ENCODE assay signal across 9 mouse cellular contexts in genomic region chr7:132711579-132711978, GRCm38 (mm10).
DNase-seq lines count a peak whose midpoint lies in the region; ATAC-seq and TF ChIP-seq lines count a peak whose summit lies in the region.
"Had no signal": no experiment of that assay in that cellular context is flagged by ENCODE, and none has a peak within 500 bp of the region (broad histone marks: within the 10 kb centered on the region; RNA-seq: fewer than 3 reads in every experiment).

No protein-coding gene starts in this region.

- no peak for TF ChIP-seq CTCF in gastrocnemius, adult 2 months (IDR thresholded peaks at IDR 0.05)
- no peak for TF ChIP-seq CTCF in left cerebral cortex, adult 2 months (IDR thresholded peaks at IDR 0.05)

- ATAC-seq in hindbrain, embryonic 12.5 days (ENCODE audit: low FRiP score): 0 out of 2 replicates have a peak, but pooled peaks have one; percentile 11
- ATAC-seq in midbrain, embryonic 16.5 days: no peak
- no peak for ATAC-seq in granulocyte monocyte progenitor cell, adult 5-6 weeks (replicated peaks; ENCODE audit: poor library complexity, severe bottlenecking)

- H3K27ac ChIP-seq in gastrocnemius, adult 2 months: peak overlapping the region; percentile 91; the same call in 1 of the 2 replicates
- H3K27ac ChIP-seq in left cerebral cortex, adult 2 months: peak overlapping the region; percentile 94
- peak overlapping the region; percentile 52 for H3K27ac ChIP-seq in hindbrain, embryonic 12.5 days
- H3K27ac ChIP-seq in midbrain, embryonic 16.5 days (ENCODE audit: low read length): 0 out of 2 replicates have a peak overlapping the region, but pooled peaks have one; percentile 29
- H3K27ac ChIP-seq: macrophage had no signal

- H3K27me3 ChIP-seq in hindbrain, embryonic 12.5 days: no peaks in the 10 kb centered on the region
- no peaks in the 10 kb centered on the region for H3K27me3 ChIP-seq in midbrain, embryonic 16.5 days (ENCODE audit: control insufficient read depth, insufficient read depth, low read depth, low read length)

- no peak overlapping the region for H3K4me2 ChIP-seq in hindbrain, embryonic 12.5 days (replicated peaks)
- H3K4me2 ChIP-seq in midbrain, embryonic 16.5 days (ENCODE audit: low read length): no peak overlapping the region

- H3K4me1 ChIP-seq in hindbrain, embryonic 12.5 days: peaks cover 36% of the 10 kb centered on the region
- peaks cover 18% of the 10 kb centered on the region for H3K4me1 ChIP-seq in midbrain, embryonic 16.5 days (ENCODE audit: control insufficient read depth, insufficient read depth, low read length)

- H3K4me3 ChIP-seq in gastrocnemius, adult 2 months: no peak overlapping the region
- no peak overlapping the region for H3K4me3 ChIP-seq in left cerebral cortex, adult 2 months
- H3K4me3 ChIP-seq in hindbrain, embryonic 12.5 days: no peak overlapping the region
- H3K4me3 ChIP-seq in midbrain, embryonic 16.5 days (ENCODE audit: low read depth, low read length): no peak overlapping the region

- WGBS in hindbrain, embryonic 12.5 days: 84% methylated on average over 9 of the region's 9 CpGs
- WGBS in midbrain, embryonic 16.5 days: 82% methylated on average over 9 of the region's 9 CpGs

- DNase-seq in gastrocnemius, adult 2 months: no peak
- no peak for DNase-seq in gastrocnemius, postnatal 4 days (ENCODE audit: low spot score in 2 of 2)
- no peak for DNase-seq in left cerebral cortex, adult 2 months (ENCODE audit: extremely low spot score in 1 of 2, low spot score in 2 of 2)
- no peak for DNase-seq in left cerebral cortex, postnatal 25 days (ENCODE audit: low spot score in 2 of 2)
- DNase-seq in layer of hippocampus, adult 9-11 months: no peak

- intact Hi-C loops in gastrocnemius, adult 2 months (cut with DNase I): no loop called here
- intact Hi-C loops in left cerebral cortex, adult 2 months (cut with DNase I): no loop called here
- intact Hi-C loops in left cerebral cortex, postnatal 25 days (cut with DNase I): loop anchor here (5.0 kb wide), 1 partner anchor 54 kb away; no protein-coding TSS in a partner anchor

- H3K9ac ChIP-seq in hindbrain, embryonic 12.5 days: no peak overlapping the region
- H3K9ac ChIP-seq in midbrain, embryonic 16.5 days (ENCODE audit: low read depth, low read length): 0 out of 2 replicates have a peak overlapping the region, but pooled peaks have one; percentile 26

- peaks cover 15% of the 10 kb centered on the region for H3K36me3 ChIP-seq in hindbrain, embryonic 12.5 days
- no peaks in the 10 kb centered on the region for H3K36me3 ChIP-seq in midbrain, embryonic 16.5 days (ENCODE audit: control insufficient read depth, insufficient read depth, low read length)

- no peaks in the 10 kb centered on the region for H3K9me3 ChIP-seq in hindbrain, embryonic 12.5 days (replicated peaks)
- H3K9me3 ChIP-seq in midbrain, embryonic 16.5 days (replicated peaks; ENCODE audit: control insufficient read depth, low read length, poor library complexity, severe bottlenecking): no peaks in the 10 kb centered on the region

Comparison
In these comparisons a context has a peak if more than half of its experiments do, and no peak if none do; other contexts are left out.
1. H3K27ac ChIP-seq: peak in every context shown above with its lines; median percentile 94 in left cerebral cortex, adult 2 months; 91 in gastrocnemius, adult 2 months; 52 in hindbrain, embryonic 12.5 days; 29 in midbrain, embryonic 16.5 days.